Mouse (Mus musculus): Measurements from ENCODE around the gene Cdsn.

- TF ChIP-seq CTCF (IDR thresholded peaks at IDR 0.05; ENCODE audit: insufficient read depth, low read length) (no peak), POLR2A (IDR thresholded peaks at IDR 0.05; ENCODE audit: borderline replicate concordance, extremely low read depth, low read depth, low read length) (no peak)
Measured at GRCm38 (mm10) chr17:35502226-35502625, 49.7 kb upstream of the Cdsn start.

Measured in lung, adult 2 months (tissue).